Mouse (Mus musculus): ENCODE measurements around the gene Hist1h2ag.
A peak's percentile ranks its signal among the peaks of the same experiment; 100 is the strongest.
"Not testable (repeated sequence)": the region's sequence is repeated elsewhere in the genome, so short reads cannot be mapped to it uniquely, and the experiment has no call there.

Hist1h2ag gene

DNA sequence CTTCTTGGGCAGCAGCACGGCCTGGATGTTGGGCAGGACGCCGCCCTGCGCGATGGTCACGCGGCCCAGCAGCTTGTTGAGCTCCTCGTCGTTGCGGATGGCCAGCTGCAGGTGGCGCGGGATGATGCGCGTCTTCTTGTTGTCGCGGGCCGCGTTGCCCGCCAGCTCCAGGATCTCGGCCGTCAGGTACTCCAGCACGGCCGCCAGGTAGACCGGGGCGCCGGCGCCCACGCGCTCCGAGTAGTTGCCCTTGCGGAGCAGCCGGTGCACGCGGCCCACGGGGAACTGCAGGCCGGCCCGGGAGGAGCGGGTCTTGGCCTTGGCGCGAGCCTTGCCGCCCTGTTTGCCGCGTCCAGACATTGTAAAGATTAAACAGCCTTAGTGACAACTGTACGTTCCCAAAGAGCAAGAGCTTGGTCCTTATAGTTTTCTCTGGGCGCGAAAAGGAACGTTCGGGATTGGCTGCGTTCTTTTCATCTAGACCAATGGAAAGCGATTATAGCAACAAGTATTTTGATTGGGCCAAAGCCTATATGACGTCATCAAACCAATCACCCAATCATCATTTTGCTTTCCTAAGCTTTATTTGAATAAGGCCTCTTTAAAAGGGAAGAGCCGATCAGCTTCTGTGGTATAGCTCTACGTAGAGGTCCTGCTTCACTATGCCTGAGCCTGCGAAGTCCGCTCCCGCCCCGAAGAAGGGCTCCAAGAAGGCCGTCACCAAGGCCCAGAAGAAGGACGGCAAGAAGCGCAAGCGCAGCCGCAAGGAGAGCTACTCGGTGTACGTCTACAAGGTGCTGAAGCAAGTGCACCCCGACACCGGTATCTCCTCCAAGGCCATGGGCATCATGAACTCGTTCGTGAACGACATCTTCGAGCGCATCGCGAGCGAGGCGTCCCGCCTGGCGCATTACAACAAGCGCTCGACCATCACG, at the start of gene Hist1h2ag, which contains the start of gene Hist1h2bj:
Gene Hist1h2ag (minus strand): TSS at position 377 of the 935 bp plus-strand sequence.
Gene Hist1h2bj (plus strand): TSS at position 647 of the 935 bp plus-strand sequence.
- peak; percentile 87 for DNase-seq (ENCODE audit: low spot score)

DNA sequence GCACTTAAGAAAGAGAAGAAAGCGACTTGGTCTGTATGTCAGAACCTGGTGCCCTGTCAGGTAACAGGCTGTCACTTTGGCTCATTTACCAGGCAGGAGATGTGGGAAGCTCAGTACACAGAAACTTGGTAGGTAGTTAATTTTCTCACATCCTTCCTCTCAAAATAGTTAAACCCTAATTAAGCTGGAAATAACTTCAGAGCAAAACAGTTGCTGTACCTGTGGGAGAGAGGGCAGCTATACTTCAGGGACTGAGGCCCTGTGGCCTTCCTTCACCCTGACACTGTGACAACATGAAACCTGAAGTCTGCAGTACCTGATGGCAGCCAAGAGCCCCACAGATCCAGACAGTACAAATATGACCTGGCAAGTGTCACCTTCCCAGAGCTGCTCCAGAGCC, 41.4 kb upstream of the Hist1h2ag start, which contains the start of gene Vmn1r188:
Gene Vmn1r188 (plus strand): TSS at position 301 of the 400 bp plus-strand sequence.
- DNase-seq (ENCODE audit: low spot score) = not testable (repeated sequence)

DNA sequence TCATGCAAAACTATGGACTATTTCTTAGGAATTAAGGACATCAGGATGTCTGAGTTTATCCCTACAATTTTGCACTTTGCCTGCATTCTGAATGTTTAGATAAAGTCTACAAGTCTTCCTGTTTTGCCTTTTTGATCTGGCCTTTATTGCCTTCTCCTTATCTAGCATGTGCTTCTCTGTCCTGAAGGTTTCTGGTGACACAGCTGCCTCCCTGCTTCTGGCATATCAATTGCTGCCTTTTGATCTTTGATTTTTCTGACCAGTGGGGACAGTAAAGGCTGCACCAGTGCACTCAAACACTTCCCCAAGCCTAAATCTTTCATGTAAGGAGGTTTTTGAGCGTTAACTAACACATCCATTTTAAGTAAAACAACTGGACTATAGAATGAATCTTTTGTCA, 20.7 kb upstream of the Hist1h2ag start:
- no peak for DNase-seq (ENCODE audit: low spot score)

DNA sequence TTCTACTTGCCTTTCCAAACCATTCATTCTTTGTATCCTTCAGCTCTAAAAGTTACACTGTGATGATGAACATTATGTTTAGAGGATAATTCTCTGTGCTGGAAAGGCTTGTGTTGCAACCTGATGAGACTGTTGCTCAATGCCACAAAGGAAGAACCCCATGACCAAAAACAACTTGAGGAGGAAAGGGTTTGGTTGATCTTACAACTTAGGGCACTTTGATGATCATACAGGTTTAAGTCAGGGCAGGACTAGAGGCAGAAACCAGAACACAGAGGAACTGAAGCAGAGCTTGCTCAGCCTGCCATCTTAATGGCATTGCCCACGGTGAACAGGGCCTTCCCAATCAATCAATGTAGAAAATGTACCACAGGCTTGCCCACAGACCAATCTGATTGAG, 18.7 kb upstream of the Hist1h2ag start:
- no peak for DNase-seq (ENCODE audit: low spot score)

DNA sequence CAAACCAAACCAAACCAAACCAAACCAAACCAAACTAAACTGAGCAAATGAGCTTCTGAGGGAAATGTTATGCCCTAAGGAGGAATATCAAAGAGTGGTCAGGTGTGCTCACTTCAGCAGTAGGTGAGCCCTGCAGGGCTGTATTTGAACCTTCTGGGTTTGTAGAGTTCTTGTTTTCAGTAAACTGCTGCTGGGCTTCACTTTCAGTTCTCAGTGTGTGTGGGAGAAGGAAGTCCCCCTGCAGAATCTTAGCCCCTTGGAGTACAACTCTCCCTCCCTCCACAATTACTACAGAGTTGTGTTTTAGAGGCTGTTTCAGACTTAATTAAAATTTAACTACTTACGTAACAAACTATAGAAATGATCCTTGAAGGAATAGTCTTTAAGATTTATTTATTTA, 11.0 kb upstream of the Hist1h2ag start:
- DNase-seq (ENCODE audit: low spot score) = no peak

DNA sequence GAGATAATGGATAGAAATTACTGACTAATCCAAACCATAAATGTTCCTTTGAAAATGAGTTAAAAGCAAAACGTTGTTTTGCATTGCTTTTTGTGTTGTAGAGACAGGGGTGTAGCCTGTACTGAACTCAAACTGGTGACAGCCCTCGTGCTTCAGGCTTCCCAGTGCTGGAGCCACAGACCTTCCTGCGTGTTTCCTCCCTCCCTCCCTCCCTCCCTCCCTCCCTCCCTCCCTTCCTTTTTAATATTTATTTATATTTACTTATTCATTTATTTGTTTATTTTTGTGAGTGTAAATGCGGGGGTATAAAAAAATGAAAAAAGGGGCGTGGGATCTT, 8.7 kb upstream of the Hist1h2ag start:
- DNase-seq (ENCODE audit: low spot score) = no peak

DNA sequence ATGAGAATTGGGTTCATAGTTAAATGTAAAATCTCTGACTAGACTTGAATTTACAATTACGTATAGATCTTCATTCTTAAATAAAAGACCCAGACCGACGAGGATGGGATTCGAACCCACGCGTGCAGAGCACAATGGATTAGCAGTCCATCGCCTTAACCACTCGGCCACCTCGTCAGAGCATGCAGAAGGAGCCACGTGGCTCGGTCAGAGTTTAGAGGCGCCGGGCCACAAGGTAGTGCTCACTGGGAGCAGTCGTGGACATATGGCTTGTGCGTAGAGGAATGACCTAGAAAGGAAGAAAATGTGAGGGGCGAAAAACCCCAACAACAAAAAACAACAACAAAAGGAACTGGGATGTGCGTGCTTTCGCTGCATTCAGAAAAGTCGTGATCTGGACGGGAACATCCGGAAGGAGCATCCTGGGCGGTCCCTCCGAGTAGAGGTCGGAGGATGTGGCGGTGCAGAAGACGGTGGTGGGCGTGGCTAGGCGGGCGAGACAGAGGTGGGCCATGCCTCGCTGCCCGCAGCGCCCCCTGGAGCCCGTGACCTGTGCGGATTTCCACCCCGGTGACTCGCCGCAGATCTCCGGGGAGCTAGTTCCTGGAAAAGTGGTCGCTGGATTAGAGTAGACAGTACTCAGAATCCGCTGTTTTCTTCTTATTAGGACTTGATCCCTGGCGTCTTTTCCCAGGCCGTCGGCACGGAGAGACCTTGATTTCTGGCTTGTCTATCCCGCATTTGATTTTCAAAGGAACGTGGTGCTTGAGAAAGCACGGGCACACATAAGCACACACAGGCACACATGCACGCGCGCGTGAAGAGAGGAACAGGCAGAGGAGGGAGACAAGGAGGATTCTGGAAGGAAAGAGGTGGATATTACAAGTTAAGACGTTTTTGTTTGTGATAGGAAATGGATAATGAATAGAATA, 8.1 kb upstream of the Hist1h2ag start:
- DNase-seq (ENCODE audit: low spot score) = peak; percentile 86

DNA sequence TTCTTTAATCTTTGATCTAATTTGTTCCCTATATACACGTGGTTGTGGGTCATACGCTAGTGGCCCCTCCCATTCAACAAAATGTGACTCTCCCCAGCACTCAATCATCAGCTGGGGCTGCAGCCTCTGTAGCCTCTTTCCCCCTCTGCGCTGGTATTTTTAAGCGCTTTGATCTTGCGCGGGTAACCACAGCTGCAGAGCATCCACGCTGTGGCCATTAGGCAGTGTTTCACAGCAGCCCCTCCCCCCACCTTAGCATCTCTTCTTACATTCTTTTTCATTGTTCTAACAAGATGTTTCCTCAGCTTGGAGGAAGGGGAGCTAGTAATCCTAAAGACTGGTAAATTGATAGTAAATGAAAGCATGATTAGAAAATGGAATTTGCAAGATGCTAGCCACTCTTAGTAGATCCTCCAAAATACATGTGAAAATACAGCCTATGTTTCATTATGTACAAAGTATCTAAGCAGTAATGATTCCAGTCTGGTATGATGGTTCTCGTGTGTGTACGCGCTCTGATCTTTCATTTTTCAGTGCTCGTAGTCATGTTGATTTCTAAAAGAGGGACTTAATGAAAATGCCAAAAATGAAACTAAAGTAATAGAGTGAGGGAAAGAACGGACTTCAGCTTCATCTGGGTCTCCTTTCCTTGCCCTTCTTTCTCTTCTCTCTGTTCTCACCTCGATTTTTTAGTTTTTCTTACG, 7.1 kb upstream of the Hist1h2ag start:
- peak; percentile 69 for DNase-seq (ENCODE audit: low spot score)

DNA sequence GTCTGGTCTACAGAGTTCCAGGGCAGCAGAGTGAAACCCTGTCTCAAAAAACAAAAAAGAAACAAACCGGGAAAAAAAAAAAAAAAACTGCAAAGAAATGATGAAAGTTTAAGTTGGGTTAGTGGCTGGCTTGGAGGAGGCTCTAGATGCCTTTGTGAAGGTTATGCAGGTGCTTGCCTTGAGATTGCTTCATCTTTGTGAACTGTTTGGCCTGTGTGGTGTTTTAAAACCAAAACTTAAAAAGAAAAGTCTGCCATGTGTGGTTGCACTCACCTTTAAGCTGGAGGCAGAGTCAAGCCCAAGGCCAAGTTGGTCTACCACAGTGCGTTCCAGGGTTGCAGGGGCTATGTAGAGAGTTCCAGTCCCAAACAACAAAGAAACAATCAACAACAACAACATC, 6.3 kb upstream of the Hist1h2ag start:
- no peak for DNase-seq (ENCODE audit: low spot score)

DNA sequence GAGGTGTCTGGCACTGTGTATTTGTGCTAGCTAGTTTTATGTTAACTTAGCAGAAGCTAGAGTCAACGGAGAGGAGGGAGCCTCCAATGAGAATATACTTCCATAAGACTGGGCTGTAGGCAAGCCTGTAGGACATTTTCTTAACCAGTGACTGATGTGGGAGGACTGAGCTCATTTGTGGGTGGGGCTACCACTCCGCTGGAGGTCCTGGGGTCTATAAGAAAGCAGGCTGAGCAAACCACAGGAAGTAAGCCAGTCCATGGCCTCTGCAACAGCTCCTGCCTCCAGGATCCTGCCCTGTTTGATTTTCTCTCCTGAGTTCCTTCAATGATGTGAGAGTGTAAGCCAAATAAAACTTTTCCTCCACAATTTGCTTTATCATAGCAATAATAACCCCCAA, 2.6 kb upstream of the Hist1h2ag start:
- no peak for DNase-seq (ENCODE audit: low spot score)

DNA sequence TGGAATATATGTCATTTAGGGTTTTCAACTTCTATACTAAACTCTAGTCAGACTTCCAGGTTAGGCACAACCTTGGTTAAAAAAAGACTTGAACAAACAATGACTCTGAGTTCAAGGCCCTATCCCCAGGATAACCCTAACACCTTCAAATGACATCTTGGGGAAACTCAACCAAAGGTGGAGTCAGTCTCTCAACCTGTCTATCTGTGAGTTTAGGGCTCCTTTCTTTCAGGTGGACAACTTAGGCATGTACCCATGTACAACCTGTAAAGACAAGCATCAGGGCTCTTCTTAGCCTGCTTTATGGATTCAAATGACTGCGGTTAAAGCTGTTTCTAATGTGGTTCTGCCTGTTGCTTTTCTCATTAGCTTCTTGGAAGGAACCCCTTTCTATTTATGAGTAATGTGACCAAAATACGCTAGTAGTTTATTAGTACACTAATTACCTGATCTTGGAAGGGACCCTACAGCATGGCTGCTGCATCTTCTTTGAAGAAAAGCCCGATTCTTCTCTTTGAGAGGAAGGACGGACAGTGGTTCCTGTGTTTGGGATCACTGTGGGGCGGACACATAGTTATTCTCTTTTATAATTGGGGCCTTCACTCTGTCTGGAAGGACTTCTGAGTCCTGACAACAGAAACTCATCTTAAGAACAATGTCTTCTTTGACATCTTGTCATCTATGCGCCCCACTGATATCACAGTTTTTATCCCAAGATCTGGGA, 1.9 kb upstream of the Hist1h2ag start:
- no peak for DNase-seq (ENCODE audit: low spot score)

DNA sequence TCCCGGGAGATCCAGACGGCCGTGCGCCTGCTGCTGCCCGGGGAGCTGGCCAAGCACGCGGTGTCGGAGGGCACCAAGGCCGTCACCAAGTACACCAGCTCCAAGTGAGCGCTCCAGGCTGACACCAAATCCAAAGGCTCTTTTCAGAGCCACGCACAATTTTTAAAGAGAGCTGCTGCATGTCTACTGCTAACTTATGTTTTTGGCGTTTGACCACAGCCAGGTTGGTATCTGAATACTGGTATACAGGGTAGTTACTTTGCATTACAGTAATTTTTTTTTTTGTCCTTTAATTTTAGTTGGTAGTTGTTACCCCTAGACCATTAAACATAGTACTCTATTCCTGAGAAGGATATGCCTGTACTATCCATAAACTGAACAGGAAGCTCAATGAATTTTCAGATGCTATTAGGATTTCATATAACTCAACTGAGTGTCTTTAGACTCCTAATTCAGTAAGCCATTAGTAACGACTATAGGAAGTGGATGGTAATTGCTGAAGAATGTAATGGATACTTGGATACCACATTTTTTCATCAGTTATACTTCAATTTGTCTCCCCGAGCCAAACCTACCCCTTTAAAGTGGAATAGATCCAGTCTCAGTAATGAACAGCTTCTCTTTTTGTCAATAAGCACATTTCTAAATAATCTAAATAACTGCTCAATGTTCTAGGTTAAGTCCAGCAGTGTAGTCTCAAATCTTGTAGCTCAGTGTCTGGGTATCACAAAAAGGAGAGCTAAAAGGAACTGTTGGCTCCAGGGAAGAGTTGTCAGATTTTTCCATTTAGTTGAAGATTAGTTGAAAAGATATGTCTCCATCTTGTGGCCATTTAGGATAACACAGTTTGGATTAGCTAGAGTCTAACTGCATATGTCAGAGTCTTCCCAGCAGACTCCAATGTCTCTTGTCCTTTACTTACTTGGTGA, 1.0 kb upstream of the Hist1h2ag start:
- DNase-seq (ENCODE audit: low spot score) = no peak

DNA sequence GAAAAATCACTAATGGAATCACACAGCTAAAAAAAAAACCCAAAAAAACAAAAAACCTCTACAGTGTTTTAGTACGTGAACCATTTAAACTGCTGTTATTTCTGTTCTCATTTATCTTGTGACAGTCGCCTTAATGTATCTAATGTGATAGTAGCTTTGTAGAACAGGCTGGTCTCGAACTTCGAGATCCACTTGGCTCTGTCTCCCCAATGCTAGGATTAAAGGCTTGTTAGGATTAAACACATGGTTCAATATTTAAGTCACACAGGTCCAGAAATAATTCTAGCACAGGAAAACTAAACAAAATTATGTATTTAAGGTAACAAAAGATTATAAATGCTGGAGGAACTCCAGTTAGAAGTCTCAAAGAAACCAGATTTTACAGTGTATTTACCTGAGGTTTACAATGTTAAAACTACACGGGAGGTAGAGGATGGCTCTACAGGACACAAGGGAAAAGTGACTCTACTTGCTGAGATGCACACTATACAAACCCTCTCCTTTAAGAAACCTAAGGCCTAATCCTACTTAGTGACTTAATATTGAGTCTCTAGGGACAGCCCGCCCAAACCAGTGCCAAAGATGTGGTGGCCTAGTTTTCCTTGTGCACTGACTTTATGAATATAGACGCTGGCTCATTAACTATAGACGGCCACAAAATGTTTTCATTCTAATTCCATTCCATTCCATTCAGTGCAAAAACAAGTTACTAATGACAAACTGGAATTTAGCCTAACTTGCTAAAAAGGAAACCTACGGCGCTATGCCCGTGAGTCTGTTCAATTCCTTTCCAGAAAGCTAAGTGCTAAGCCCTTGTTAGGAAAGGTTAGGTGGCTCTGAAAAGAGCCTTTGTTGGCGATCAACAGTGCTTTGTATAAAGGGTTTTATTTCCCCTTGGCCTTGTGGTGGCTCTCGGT, 835 bp downstream of the Hist1h2ag start:
- DNase-seq (ENCODE audit: low spot score) = no peak

DNA sequence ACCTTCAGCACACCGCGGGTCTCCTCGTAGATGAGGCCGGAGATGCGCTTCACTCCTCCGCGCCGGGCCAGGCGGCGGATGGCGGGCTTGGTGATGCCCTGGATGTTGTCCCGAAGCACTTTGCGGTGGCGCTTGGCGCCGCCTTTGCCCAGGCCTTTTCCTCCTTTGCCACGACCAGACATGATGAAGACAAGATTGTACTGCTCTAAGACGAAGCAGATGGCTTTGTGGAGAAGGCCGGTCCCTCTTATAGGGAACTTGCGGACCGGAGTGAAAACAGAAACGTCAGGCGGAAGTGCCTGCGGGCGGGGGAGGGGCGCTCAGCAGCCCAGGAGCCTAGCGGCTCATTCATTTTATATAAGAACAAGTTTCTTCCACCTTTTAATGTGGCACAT, 1.6 kb downstream of the Hist1h2ag start, which contains the start of gene Hist1h4i:
Gene Hist1h4i (minus strand): TSS at position 221 of the 395 bp plus-strand sequence.
- DNase-seq (ENCODE audit: low spot score) = peak; percentile 86

DNA sequence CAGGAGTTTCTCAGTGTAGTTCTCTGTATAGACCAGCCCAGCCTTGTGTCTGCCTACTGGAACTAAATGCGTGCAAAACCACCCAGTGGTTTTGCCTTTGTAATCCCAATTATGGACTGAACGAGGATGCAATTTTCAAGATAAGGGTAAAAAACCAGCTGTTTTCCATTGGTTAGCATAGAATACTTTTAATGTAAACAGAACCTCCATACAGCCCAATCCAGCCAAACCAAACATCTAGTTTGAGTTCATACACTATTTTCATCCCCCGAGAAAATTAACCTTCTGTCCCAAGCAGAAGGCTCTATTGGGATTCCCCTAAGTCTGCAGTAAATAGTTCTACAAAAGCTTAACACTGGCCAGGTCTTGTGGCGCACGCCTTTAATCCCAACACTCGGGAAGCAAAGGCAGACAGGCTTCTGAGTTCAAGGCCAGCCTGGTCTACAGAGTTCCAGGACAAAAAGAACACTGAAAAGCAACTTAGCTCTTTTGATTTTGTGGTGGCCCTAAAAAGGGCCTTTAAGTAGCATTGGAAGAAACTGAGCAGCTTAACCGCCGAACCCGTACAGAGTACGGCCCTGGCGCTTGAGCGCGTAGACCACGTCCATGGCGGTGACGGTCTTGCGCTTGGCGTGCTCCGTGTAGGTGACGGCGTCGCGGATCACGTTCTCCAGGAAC, 2.1 kb downstream of the Hist1h2ag start:
- DNase-seq (ENCODE audit: low spot score) = no peak

DNA sequence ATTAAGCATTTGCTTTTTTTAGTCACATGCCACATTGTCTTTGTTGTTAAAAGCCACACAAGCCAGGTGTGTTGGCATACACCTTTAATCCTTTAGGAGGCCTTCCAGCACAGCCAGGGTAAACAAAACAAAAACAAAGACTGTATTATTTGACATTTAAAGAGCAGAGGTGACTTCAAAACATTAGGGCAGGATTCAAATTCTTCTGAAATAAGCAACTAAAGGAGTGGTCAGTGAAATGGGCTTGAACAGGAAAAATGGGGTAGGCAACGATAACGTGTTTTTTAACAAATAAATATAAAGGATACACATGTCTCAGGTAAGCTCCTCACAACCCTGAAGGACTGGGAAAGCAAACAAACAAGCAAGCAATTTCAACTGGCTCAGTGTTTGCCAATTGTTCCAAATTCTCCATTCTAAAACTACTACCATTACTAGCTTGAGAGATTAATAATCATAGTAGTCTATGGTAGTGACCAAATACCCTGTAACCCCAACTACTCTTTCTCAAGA, 2.7 kb downstream of the Hist1h2ag start:
- no peak for DNase-seq (ENCODE audit: low spot score)

DNA sequence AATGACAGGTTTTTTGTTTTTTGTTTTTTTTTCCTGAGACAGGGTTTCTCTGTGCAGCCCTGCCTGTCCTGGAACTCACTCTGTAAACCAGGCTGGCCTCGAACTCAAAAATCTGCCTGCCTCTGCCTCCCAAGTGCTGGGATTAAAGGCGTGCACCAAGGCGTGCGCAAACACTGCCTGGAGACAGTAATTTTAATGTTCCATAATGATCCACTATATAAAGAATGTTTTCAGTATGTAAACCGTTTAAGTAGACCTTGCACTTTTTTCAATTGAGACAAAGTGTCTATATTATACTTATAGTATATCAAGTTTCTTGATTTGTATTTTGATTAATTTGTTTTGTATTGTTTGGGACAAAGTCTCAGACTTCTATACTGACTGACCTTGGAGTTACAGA, 3.4 kb downstream of the Hist1h2ag start:
- no peak for DNase-seq (ENCODE audit: low spot score)

DNA sequence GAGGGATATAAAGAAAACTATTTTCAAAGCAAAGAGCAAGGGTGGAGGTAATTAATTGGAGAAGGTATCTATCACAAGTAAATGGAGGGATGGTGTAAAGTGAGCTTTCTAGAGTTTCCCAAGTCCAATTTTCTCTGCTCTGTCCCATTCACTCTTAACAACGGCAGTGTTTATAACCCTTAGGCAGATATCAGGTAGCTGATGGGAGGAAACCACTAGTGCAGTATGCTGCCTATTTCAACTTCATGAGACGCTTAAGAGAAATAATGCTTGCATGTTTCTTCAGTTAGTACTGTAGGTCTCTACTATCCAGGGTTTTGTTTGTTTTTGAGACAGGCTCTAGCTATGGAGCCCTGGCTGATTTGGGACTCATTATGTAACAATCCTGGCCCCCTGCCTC, 5.3 kb downstream of the Hist1h2ag start:
- no peak for DNase-seq (ENCODE audit: low spot score)
